ENCODE assay signal across 8 mouse cellular contexts in genomic region chr4:150033261-150033671, GRCm38 (mm10). TPM values are rescaled to one million over a fixed set of nuclear protein-coding genes. Genes with fewer than 3 reads are reported as not detected.
DNase-seq lines count a peak whose midpoint lies in the region; ATAC-seq and TF ChIP-seq lines count a peak whose summit lies in the region.
"Had no signal": no experiment of that assay in that cellular context is flagged by ENCODE, and none has a peak within 500 bp of the region (broad histone marks: within the 10 kb centered on the region; RNA-seq: fewer than 3 reads in every experiment).

No protein-coding gene starts in this region.

- H3K4me2 ChIP-seq in lung, embryonic 14.5 days: peak overlapping the region; percentile 62
- peak overlapping the region; percentile 53 for H3K4me2 ChIP-seq in embryonic facial prominence, embryonic 14.5 days (ENCODE audit: low read depth, low read length)
- peak overlapping the region; percentile 59 for H3K4me2 ChIP-seq in hindbrain, embryonic 15.5 days
- H3K4me2 ChIP-seq in neural tube, embryonic 13.5 days: peak overlapping the region; percentile 57
- H3K4me2 ChIP-seq: liver, embryonic 15.5 days had no signal

- H3K9me3 ChIP-seq in lung, embryonic 14.5 days (ENCODE audit: low read depth, low read length): no peaks in the 10 kb centered on the region
- H3K9me3 ChIP-seq in embryonic facial prominence, embryonic 14.5 days (ENCODE audit: control insufficient read depth, low read length): no peaks in the 10 kb centered on the region
- H3K9me3 ChIP-seq in hindbrain, embryonic 15.5 days: no peaks in the 10 kb centered on the region
- H3K9me3 ChIP-seq in neural tube, embryonic 13.5 days: no peaks in the 10 kb centered on the region
- H3K9me3 ChIP-seq: liver, embryonic 15.5 days had no signal

- DNase-seq in lung, embryonic 14.5 days: peak; percentile 60
- no peak for DNase-seq in lung, adult 18-20 months
- no peak for DNase-seq in embryonic facial prominence, embryonic 14.5 days (ENCODE audit: low spot score)
- DNase-seq in layer of hippocampus, adult 11-12 months (ENCODE audit: low spot score): no peak
- DNase-seq in gastrocnemius, postnatal 4 days (ENCODE audit: low spot score in 2 of 2): no peak

- peaks cover 6% of the 10 kb centered on the region for H3K4me1 ChIP-seq in lung, embryonic 14.5 days (ENCODE audit: insufficient read depth)
- H3K4me1 ChIP-seq in embryonic facial prominence, embryonic 14.5 days (ENCODE audit: control insufficient read depth, insufficient read depth, low read length): peaks cover 17% of the 10 kb centered on the region
- H3K4me1 ChIP-seq in hindbrain, embryonic 15.5 days (replicated peaks): peaks cover 46% of the 10 kb centered on the region
- H3K4me1 ChIP-seq in neural tube, embryonic 13.5 days (replicated peaks): peaks cover 42% of the 10 kb centered on the region

- H3K9ac ChIP-seq in lung, embryonic 14.5 days: peak overlapping the region; percentile 37; the same call in 1 of the 2 replicates
- peak overlapping the region; percentile 34 for H3K9ac ChIP-seq in embryonic facial prominence, embryonic 14.5 days (ENCODE audit: low read depth, low read length)
- H3K9ac ChIP-seq in hindbrain, embryonic 15.5 days: peak overlapping the region; percentile 18
- H3K9ac ChIP-seq in neural tube, embryonic 13.5 days: peak overlapping the region; percentile 58; the same call in 1 of the 2 replicates
- H3K9ac ChIP-seq: liver, embryonic 15.5 days had no signal

- peak overlapping the region; percentile 33 for H3K4me3 ChIP-seq in lung, embryonic 14.5 days (ENCODE audit: low read depth, low read length)
- H3K4me3 ChIP-seq in embryonic facial prominence, embryonic 14.5 days (ENCODE audit: low read depth, low read length): peak overlapping the region; percentile 31
- peak overlapping the region; percentile 31 for H3K4me3 ChIP-seq in hindbrain, embryonic 15.5 days
- H3K4me3 ChIP-seq in neural tube, embryonic 13.5 days: peak overlapping the region; percentile 33
- H3K4me3 ChIP-seq: liver, embryonic 15.5 days had no signal

- no peak for TF ChIP-seq CTCF in lung, embryonic 14.5 days (IDR thresholded peaks at IDR 0.05; ENCODE audit: low read depth)

- WGBS in lung, embryonic 14.5 days: 2% methylated on average over 30 of the region's 31 CpGs
- WGBS in embryonic facial prominence, embryonic 14.5 days: 2% methylated on average over 29 of the region's 31 CpGs
- WGBS in hindbrain, embryonic 15.5 days: under 1% methylated on average over 31 of the region's 31 CpGs
- under 1% methylated on average over 31 of the region's 31 CpGs for WGBS in neural tube, embryonic 13.5 days

- H3K36me3 ChIP-seq in lung, embryonic 14.5 days (ENCODE audit: insufficient read depth): no peaks in the 10 kb centered on the region
- H3K36me3 ChIP-seq in embryonic facial prominence, embryonic 14.5 days (ENCODE audit: control insufficient read depth, insufficient read depth, low read length): no peaks in the 10 kb centered on the region
- no peaks in the 10 kb centered on the region for H3K36me3 ChIP-seq in hindbrain, embryonic 15.5 days
- H3K36me3 ChIP-seq in neural tube, embryonic 13.5 days: no peaks in the 10 kb centered on the region
- H3K36me3 ChIP-seq: liver, embryonic 15.5 days had no signal

- no peak overlapping the region for H3K27ac ChIP-seq in lung, embryonic 14.5 days (ENCODE audit: low read depth)
- no peak overlapping the region for H3K27ac ChIP-seq in embryonic facial prominence, embryonic 14.5 days (replicated peaks; ENCODE audit: low read depth, low read length)
- H3K27ac ChIP-seq in hindbrain, embryonic 15.5 days (replicated peaks): no peak overlapping the region
- H3K27ac ChIP-seq in neural tube, embryonic 13.5 days (replicated peaks): no peak overlapping the region
- H3K27ac ChIP-seq: liver, embryonic 15.5 days had no signal

- peaks cover 69% of the 10 kb centered on the region for H3K27me3 ChIP-seq in lung, embryonic 14.5 days (ENCODE audit: insufficient read depth, low read length)
- peaks cover 75% of the 10 kb centered on the region for H3K27me3 ChIP-seq in embryonic facial prominence, embryonic 14.5 days (replicated peaks; ENCODE audit: control insufficient read depth, insufficient read depth, low read length)
- H3K27me3 ChIP-seq in hindbrain, embryonic 15.5 days: peaks cover 56% of the 10 kb centered on the region
- H3K27me3 ChIP-seq in neural tube, embryonic 13.5 days: peaks cover 75% of the 10 kb centered on the region

- ATAC-seq in lung, embryonic 14.5 days (ENCODE audit: insufficient read depth): peak; percentile 63; the same call in 1 of the 2 replicates
- ATAC-seq in embryonic facial prominence, embryonic 14.5 days (ENCODE audit: low read depth): peak; percentile 35; the same call in 1 of the 2 replicates
- ATAC-seq in hindbrain, embryonic 15.5 days (ENCODE audit: low FRiP score, low read depth): peak; percentile 60; the same call in 1 of the 2 replicates
- ATAC-seq in neural tube, embryonic 13.5 days (ENCODE audit: low read depth): peak; percentile 61; the same call in 1 of the 2 replicates

RNA-seq across cellular contexts. Expression of gene H6pd, which starts 24.4 kb away (rescaled TPM):
- 20.4 and 22.0 TPM in 2 replicates for polyA plus RNA-seq in lung, embryonic 14.5 days (2014; fragmentation: Nextera tagmentation; extraction: Ambion mirVana)
- polyA plus RNA-seq in embryonic facial prominence, embryonic 14.5 days (2014; fragmentation: Nextera tagmentation; extraction: Ambion mirVana): 14.1 and 14.7 TPM in 2 replicates
- 3.0 and 3.4 TPM in 2 replicates for polyA plus RNA-seq in hindbrain, embryonic 15.5 days (2015; fragmentation: Nextera tagmentation; extraction: Ambion mirVana)
- polyA plus RNA-seq in neural tube, embryonic 13.5 days (2015; fragmentation: Nextera tagmentation; extraction: Ambion mirVana): 3.5 and 4.5 TPM in 2 replicates
- 10 to 100 TPM; 66.0 to 71.0 TPM for total RNA-seq in gastrocnemius, postnatal 4 days (2021)

RNA-seq across cellular contexts. Expression of gene Gpr157, which starts 53.9 kb away (rescaled TPM):
- 1.4 and 1.5 TPM in 2 replicates for polyA plus RNA-seq in lung, embryonic 14.5 days (2014; fragmentation: Nextera tagmentation; extraction: Ambion mirVana)
- polyA plus RNA-seq in embryonic facial prominence, embryonic 14.5 days (2014; fragmentation: Nextera tagmentation; extraction: Ambion mirVana): 0.50 and 0.58 TPM in 2 replicates
- polyA plus RNA-seq in hindbrain, embryonic 15.5 days (2015; fragmentation: Nextera tagmentation; extraction: Ambion mirVana): 0.40 and 0.59 TPM in 2 replicates
- 0.56 and 0.70 TPM in 2 replicates for polyA plus RNA-seq in neural tube, embryonic 13.5 days (2015; fragmentation: Nextera tagmentation; extraction: Ambion mirVana)
- total RNA-seq in gastrocnemius, postnatal 4 days (2021): 10 to 100 TPM; 19.6 to 20.1 TPM
